Mouse (Mus musculus): ENCODE data around the gene Cacna1h.

Cacna1h gene

DNA sequence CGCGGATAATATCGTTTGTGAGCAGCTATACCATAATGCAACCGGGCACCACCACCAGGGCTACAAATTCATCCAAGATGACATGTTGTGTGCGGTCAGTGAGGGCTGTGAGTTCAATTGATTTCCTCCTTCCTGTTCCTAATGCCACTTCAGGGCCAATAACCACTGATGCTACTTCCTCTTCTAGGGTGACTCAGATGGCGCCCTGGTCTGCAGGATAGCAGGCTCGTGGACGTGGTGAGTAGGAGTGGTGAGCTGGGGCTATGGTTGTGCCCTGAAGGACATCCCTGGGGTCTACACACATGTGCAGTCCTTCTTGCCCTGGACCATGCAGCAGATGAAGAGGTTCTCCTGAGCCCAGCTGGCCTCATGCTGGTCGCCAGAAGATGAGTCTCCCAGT, 101.3 kb downstream of the Cacna1h start:
- no peak for DNase-seq (ENCODE audit: low read depth, low spot score)
